Mouse (Mus musculus): ENCODE data around the gene Slco1a5. TPM values are rescaled to one million over a fixed set of nuclear protein-coding genes. Genes with fewer than 3 reads are reported as not detected.
"Not testable (repeated sequence)": the region's sequence is repeated elsewhere in the genome, so short reads cannot be mapped to it uniquely, and the experiment has no call there.

The Slco1a5 gene
- total RNA-seq (2021): not detected
- long read RNA-seq, experiment 1: 0 reads
- long read RNA-seq, experiment 2: 0 reads

DNA sequence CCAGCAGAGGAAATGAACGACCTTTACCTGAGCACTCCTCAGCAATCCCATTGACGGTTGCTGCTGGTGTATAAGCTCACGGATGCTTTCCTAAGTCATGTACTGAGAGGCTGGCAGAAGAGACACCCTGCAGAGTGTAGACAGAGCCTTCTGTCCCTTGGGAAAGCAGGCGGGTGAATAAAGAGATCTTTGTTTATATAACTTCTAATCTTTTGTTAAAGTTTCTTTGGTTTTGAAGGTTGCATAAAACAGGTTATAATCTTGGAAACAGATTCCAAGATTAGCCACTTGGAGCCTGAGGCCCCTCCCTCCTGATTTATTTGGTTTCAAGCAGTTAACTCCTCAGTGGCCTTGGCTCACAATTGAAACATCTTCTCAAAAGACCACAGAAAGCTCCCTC lies at the start of gene Slco1a5:
Slco1a5 (minus strand) TSS at position 101 of the 400 bp plus-strand sequence.
- DNase-seq (ENCODE audit: low spot score in 2 of 2): no peak
- intact Hi-C loops (cut with DNase I): no loop called here

- intact Hi-C loops (cut with DNase I): no loop called here
- no peak for DNase-seq (ENCODE audit: low spot score in 2 of 2)
These were observed 46.8 kb upstream of the Slco1a5 start for GRCm38 (mm10) chr6:142369568-142369967.

- intact Hi-C loops (cut with DNase I): no loop called here
- no peak for DNase-seq (ENCODE audit: low spot score in 2 of 2)
These were observed 44.8 kb upstream of the Slco1a5 start for GRCm38 (mm10) chr6:142367565-142367964.

GRCm38 (mm10) chr6:142366473-142367018 lies 43.8 kb upstream of the Slco1a5 start:
- intact Hi-C loops (cut with DNase I): no loop called here
- DNase-seq (ENCODE audit: low spot score in 2 of 2): no peak

- DNase-seq (ENCODE audit: low spot score in 2 of 2): no peak
- intact Hi-C loops (cut with DNase I): no loop called here
These were observed 43.1 kb upstream of the Slco1a5 start for GRCm38 (mm10) chr6:142365742-142366472.

- intact Hi-C loops (cut with DNase I): loop anchor here (5.0 kb wide), 1 partner anchor 154 kb away; no protein-coding TSS in a partner anchor
- DNase-seq (ENCODE audit: low spot score in 2 of 2): no peak
These were observed 40.3 kb upstream of the Slco1a5 start for GRCm38 (mm10) chr6:142363019-142363576.

- intact Hi-C loops (cut with DNase I): loop anchor here (5.0 kb wide), 1 partner anchor 155 kb away; no protein-coding TSS in a partner anchor
- DNase-seq (ENCODE audit: low spot score in 2 of 2): no peak
These were observed 39.3 kb upstream of the Slco1a5 start for GRCm38 (mm10) chr6:142362036-142362435.

GRCm38 (mm10) chr6:142357106-142357505 lies 34.3 kb upstream of the Slco1a5 start:
- DNase-seq (ENCODE audit: low spot score in 2 of 2): no peak
- intact Hi-C loops (cut with DNase I): no loop called here

GRCm38 (mm10) chr6:142352099-142352498 lies 29.3 kb upstream of the Slco1a5 start:
- DNase-seq (ENCODE audit: low spot score in 2 of 2); intact Hi-C loops (cut with DNase I): not testable (repeated sequence)

DNA sequence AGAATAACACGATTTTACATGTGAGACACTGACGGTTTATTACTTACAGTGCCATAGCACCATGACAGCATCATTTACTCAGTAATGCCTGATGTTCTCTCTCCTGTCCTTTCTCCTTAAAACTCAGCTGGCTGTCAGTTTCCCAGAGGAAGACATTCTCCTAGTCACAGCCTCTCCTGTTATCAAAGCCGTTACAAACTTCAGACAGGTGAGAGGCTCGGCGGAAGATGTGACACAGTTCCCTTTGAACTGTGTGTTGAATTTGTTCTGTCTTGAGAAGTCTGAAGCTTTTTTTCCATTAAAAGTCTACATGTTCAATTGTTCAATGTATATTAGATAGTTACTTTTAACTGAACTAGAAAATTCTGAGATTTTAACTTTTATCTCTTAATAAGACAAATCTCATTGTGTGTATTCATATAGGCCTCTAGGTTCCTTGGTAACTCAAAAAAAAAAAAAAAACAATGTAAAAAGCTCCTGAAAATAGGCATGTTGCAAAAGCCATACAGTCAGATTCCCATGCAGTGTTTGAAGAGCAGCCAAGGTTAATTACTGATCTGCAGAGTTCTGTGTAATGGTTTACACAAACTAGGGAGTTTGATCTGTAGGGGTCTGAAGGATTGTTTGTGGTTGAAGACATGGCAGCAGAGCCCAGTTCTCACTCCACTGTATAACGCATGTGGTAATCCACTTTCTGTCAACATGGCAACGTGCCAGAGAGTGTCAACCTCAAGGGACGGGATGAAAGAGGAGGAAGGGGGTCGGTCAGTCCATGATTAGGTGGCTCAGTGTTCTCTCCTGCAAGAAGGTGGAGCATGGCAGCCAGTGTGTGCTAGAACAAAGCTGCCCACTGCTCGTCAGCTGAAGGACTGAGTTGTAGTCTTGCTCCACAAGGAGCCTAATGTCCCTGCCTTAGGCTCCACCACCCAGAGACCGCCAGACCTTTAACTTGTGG lies 24.9 kb upstream of the Slco1a5 start:
- intact Hi-C loops (cut with DNase I): loop anchor here (5.0 to 10.0 kb wide), 2 partner anchors 40 to 853 kb away; partner anchors contain the start of genes Golt1b and Recql
- no peak for DNase-seq (ENCODE audit: low spot score in 2 of 2)

GRCm38 (mm10) chr6:142346181-142347110 lies 23.7 kb upstream of the Slco1a5 start:
- DNase-seq (ENCODE audit: low spot score in 2 of 2): no peak
- intact Hi-C loops (cut with DNase I): loop anchor here (5.0 to 10.0 kb wide), 2 partner anchors 41 to 852 kb away; partner anchors contain the start of genes Golt1b and Recql

DNA sequence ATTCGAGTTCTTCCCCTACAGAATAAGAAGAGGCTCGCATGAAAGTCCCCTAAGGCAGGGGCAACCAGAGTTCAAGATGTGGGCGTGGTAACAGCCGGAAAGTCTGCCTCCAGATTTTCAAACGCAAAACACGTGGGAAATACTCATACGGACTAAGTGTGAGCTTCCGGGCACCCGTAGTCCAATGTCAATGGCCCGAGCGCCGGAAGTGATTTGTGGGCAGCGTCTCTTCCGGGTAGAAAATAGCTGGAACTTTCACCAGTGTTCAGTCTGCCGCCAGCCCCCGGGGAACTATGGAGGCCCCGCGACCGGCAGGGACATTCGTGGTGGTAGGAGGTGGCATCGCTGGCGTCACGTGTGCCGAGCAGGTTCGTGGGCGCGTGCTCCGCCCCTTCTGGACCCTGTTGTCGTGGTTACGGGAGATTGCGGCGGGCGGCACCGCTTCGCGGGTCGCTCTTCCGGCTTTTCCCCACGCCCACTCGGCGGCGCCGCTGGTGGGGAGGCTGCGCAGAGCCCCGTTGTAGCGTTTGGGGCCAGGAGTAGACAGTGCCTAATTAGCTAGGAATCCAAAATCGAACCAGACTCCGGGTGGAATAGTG lies 22.8 kb upstream of the Slco1a5 start, which contains the start of gene Pyroxd1:
Pyroxd1 (plus strand) TSS at position 215 of the 599 bp plus-strand sequence.
- DNase-seq (ENCODE audit: low spot score in 2 of 2): peak; percentile 89 to 90
- intact Hi-C loops (cut with DNase I): loop anchor here (5.0 to 10.0 kb wide), 2 partner anchors 42 to 851 kb away; partner anchors contain the start of genes Golt1b and Recql

GRCm38 (mm10) chr6:142343561-142343960 lies 20.8 kb upstream of the Slco1a5 start:
- intact Hi-C loops (cut with DNase I): loop anchor here (10.0 kb wide), 1 partner anchor 849 kb away; no protein-coding TSS in a partner anchor

GRCm38 (mm10) chr6:142339576-142339975 lies 16.8 kb upstream of the Slco1a5 start:
- no peak for DNase-seq (ENCODE audit: low spot score in 2 of 2)
- intact Hi-C loops (cut with DNase I): no loop called here

More at GRCm38 (mm10) chr6:142343561-142343960, 20.8 kb upstream of the Slco1a5 start:
- DNase-seq (ENCODE audit: low spot score in 2 of 2): peak; percentile 80 to 82

- no peak for DNase-seq (ENCODE audit: low spot score in 2 of 2)
- intact Hi-C loops (cut with DNase I): no loop called here
These were observed 16.2 kb upstream of the Slco1a5 start for GRCm38 (mm10) chr6:142338961-142339360.

DNA sequence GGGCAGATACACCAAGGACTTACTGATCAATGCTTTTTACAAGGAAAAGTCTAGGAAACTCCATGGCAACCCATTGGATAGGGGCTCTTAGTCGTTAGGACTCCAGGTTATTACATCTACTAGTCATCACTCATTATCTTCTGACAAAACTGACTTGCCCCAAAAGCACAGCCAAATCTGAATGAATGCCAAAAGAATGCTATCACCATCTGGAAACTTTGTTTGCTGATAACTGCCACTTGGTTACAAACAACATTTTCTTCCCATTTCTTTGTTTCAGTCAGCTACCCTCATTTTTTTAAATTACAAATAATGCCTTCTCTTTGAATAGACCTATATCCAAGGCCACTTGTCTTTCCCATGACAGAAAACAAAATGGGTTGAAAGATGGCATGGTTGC lies 6.4 kb upstream of the Slco1a5 start:
- intact Hi-C loops (cut with DNase I): no loop called here
- no peak for DNase-seq (ENCODE audit: low spot score in 2 of 2)

DNA sequence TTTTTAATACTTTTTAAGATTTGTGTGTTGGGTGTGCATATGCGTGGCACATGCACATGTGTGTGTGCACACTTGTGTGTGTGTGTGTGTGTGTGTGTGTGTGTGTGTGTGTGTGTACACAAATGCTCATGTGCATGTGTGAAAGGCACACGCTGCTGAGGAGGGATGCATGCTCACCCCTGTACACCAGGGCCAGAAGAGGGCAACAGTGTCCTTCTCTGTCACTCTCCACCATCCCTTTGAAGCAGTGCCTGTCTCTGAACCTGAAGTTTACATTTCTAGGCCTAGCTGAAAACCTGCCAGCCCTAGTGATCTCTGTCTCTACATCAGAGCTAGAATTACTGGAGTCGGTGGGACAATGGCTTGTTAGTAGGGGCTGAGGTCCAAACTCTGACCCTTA lies 3.8 kb upstream of the Slco1a5 start:
- intact Hi-C loops (cut with DNase I): no loop called here
- no peak for DNase-seq (ENCODE audit: low spot score in 2 of 2)

DNA sequence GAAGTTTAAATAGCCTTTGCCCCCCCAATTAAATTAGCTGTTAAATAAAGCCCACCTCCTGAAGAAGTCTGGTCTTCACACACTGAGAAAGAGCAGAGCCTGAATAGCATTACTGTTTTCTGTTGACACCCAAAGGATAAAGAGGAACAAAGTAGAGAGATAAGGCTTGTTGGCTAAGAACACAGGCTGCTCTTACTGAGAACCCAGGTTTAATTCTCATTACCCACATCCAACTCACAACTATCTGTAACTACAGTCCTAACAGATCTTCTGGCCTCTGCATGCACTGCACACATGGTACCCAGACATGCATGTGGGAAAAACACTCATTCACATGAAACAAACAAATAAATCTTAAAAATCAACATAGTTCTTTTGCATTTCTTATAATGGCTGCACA lies 5.7 kb downstream of the Slco1a5 start:
- intact Hi-C loops (cut with DNase I): no loop called here
- no peak for DNase-seq (ENCODE audit: low spot score in 2 of 2)
